Comparison of ENCODE assay signal across 29 mouse cellular contexts in the genomic region with DNA sequence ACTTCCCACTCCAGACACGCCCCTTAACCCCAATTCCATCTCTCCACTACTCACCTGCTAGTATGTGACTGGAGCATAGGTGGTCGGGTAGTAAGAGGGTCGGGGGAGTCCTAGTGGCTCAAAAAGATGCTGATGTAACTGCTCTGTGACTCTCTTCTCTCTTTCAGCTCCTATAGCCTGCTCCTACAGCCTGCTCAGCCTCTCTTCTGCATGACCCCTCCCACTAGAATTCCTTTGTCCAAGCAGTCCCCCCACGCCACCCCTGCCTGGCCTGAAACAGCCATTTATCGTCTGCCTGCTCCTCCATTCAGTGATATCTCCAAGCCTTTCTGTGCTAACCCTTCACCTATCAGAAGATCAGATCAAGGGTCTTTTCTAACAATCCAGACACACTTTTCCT.
"Had no signal": no experiment of that assay in that cellular context is flagged by ENCODE, and none has a peak within 500 bp of the region (broad histone marks: within the 10 kb centered on the region; RNA-seq: fewer than 3 reads in every experiment).

No protein-coding gene starts in this region.

- H3K4me1 ChIP-seq: heart, embryonic 12.5 days; heart, embryonic 13.5 days; heart, embryonic 15.5 days; hindbrain, embryonic 10.5 days; hindbrain, embryonic 12.5 days; hindbrain, embryonic 13.5 days; hindbrain, embryonic 15.5 days; intestine, embryonic 15.5 days; kidney, embryonic 15.5 days had no signal

- DNase-seq: heart, postnatal 10 days; heart, postnatal 14 days; heart, postnatal 36 days; heart, postnatal 4 days; kidney, adult 18-20 months; kidney, adult 2 months; kidney, adult 8-10 months; kidney, adult 9 months; kidney, postnatal 10 days; kidney, postnatal 14 days; kidney, postnatal 25 days; kidney, postnatal 36 days; kidney, postnatal 4 days; layer of hippocampus, adult 9-11 months; layer of hippocampus, postnatal 36 days had no signal

- H3K4me3 ChIP-seq: heart, embryonic 12.5 days; heart, embryonic 13.5 days; heart, embryonic 15.5 days; hindbrain, embryonic 10.5 days; hindbrain, embryonic 12.5 days; hindbrain, embryonic 13.5 days; hindbrain, embryonic 15.5 days; intestine, embryonic 15.5 days; kidney, embryonic 15.5 days; layer of hippocampus, adult 2 months; left cerebral cortex, adult 2 months had no signal

- H3K27me3 ChIP-seq: heart, embryonic 12.5 days; heart, embryonic 13.5 days; heart, embryonic 15.5 days; hindbrain, embryonic 12.5 days; hindbrain, embryonic 15.5 days; intestine, embryonic 15.5 days; kidney, embryonic 15.5 days had no signal

- H3K9ac ChIP-seq: heart, embryonic 12.5 days; heart, embryonic 13.5 days; heart, embryonic 15.5 days; hindbrain, embryonic 12.5 days; hindbrain, embryonic 13.5 days; hindbrain, embryonic 14.5 days; hindbrain, embryonic 15.5 days; intestine, embryonic 15.5 days; kidney, embryonic 15.5 days had no signal

- H3K36me3 ChIP-seq: heart, embryonic 12.5 days; heart, embryonic 13.5 days; heart, embryonic 15.5 days; hindbrain, embryonic 12.5 days; hindbrain, embryonic 13.5 days; hindbrain, embryonic 15.5 days; intestine, embryonic 15.5 days; kidney, embryonic 15.5 days had no signal

- H3K27ac ChIP-seq: heart, embryonic 13.5 days; heart, embryonic 15.5 days; hindbrain, embryonic 10.5 days; hindbrain, embryonic 12.5 days; hindbrain, embryonic 13.5 days; hindbrain, embryonic 14.5 days; hindbrain, embryonic 15.5 days; hindbrain, postnatal 0 days; intestine, embryonic 15.5 days; kidney, embryonic 15.5 days; kidney, postnatal 0 days; layer of hippocampus, adult 2 months; left cerebral cortex, adult 2 months had no signal
